Mouse (Mus musculus) kidney, adult 2 months (tissue): ENCODE results near the gene Sohlh1.

Experiments used
- CTCF ChIP-seq: fragments of 200-500 bp; conservative IDR thresholded peaks from 2 replicates; pipeline ENCODE4 v1.5.1; 2011; ENCODE audit warnings: low read depth, mild to moderate bottlenecking, control low read depth, low read length, moderate library complexity, mixed read lengths; ENCODE audit not compliant: insufficient read depth, insufficient read length
- POLR2A ChIP-seq: fragments of 200-500 bp; IDR thresholded peaks from one replicate; pipeline ENCODE4 v1.6.1; 2011; ENCODE audit warnings: low read depth, low read length, control low read depth

DNA sequence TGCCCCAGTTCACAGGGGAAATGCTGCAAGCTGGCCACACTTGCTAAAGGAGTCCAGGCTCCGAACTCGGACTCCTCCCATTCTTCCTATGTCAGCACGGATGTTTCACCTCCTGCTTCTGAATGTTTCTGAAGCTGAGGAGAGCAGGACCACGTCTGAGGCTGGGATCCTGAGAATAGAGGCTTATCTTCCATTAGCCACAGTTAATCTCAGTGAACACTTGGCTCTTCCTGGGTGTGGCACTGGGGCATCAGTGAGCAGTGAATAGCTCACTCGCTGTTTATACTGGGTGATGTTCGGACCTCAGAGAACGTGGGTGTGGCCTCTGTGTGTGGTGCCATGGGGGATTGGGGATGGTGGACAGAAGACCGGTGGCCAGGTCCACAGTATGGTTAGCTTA is 40.2 kb upstream of the Sohlh1 start:
- TF ChIP-seq CTCF: no peak
- no peak for TF ChIP-seq POLR2A
